Mouse (Mus musculus): Measurements from ENCODE around the gene Yipf3.

The Yipf3 gene

GRCm38 (mm10) chr17:46283911-46284310, 36.0 kb downstream of the Yipf3 start:
- no peak for DNase-seq (ENCODE audit: low spot score)

- no peak for DNase-seq (ENCODE audit: low spot score)
These were observed 36.8 kb downstream of the Yipf3 start for GRCm38 (mm10) chr17:46284653-46285052.

DNA sequence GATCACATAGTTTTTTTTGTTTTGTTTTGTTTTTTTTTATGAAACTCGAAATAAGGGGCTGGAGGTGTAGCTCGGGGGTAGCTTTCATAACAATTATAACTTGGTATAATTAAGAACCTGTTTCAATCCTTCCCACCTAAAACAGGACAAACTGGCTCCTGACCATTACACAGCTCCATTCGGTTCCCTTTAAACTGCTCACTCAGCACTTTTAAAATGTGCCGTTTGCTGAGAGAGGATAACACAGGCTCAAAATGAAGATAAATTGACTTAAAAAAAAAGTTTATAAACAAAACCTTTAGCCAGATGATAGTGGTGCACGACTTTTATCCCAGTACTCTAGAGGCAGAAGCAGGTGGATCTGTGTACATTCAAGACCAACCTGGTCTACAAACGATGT, 37.5 kb downstream of the Yipf3 start:
- DNase-seq (ENCODE audit: low spot score) = no peak

GRCm38 (mm10) chr17:46287678-46288095, 39.8 kb downstream of the Yipf3 start:
- no peak for DNase-seq (ENCODE audit: low spot score)

DNA sequence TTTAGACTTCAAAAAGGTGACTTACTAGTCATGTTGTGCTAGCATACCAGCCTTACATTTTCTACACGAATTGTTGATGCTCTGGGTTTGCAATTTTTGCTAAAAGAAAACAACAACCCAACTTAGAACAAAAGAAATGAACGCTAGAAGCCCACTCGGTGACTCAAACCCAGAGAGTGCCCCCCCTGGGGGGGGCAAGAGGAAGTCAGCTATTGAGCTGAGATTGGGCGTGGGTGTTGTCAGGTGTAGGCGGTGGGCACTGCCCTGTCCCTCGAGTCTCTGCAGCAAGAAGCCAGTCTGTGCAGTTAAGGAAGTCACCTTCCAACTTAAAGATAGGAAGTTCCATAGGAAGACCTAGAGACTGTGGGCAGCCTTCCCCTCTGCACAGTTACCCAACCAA, 48.7 kb downstream of the Yipf3 start:
- DNase-seq (ENCODE audit: low spot score) = no peak

GRCm38 (mm10) chr17:46297028-46297363, 49.1 kb downstream of the Yipf3 start:
- no peak for DNase-seq (ENCODE audit: low spot score)

- DNase-seq (ENCODE audit: low spot score) = no peak
These were observed 49.7 kb downstream of the Yipf3 start, which contains the start of gene Dlk2 for GRCm38 (mm10) chr17:46297364-46298219. Dlk2 (plus strand) TSS chr17:46297421.

DNA sequence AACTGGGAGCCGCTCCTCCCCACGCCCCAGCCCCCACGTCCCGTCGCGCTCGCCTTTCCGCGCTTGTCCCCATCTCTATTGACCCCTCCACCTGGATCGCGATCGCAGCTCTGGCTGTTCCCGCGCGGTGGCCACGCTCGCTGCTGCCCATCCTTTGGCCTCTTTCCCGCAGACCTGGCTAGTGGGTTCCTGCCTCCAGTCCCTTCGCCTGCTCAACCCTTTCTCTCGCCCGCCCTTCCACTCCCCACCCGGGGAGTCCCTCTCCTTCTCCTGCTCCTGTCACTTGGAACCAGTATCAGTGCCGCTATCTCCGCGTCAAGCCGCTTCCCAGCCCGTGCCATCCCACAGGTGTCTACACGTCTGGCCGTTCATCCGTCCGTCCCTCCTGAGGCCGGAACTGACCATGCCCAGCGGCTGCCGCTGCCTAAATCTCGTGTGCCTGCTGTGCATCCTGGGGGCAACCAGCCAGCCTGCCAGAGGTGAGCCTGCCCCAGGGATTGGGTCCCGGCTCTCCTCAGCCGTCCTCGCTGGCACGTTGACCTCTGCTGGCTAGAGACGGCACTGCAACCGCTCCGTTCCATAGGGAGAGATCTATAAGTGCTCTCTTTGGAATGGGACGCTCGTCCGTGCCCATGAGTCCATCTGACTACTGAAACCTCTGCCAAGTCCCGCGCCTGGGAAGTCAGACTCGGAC, 50.5 kb downstream of the Yipf3 start:
- DNase-seq (ENCODE audit: low spot score) = peak; percentile 90

GRCm38 (mm10) chr17:46301892-46302291, 54.0 kb downstream of the Yipf3 start:
- peak; percentile 58 for DNase-seq (ENCODE audit: low spot score)

Data from urinary bladder, postnatal 14 days (tissue).